Mouse (Mus musculus): ENCODE data around the gene Fnbp1l.

Gene Fnbp1l

GRCm38 (mm10) chr3:122494764-122495163 lies 124.8 kb downstream of the Fnbp1l start:
- no peak for DNase-seq (ENCODE audit: low spot score in 2 of 2)

- DNase-seq (ENCODE audit: low spot score in 2 of 2) = no peak
Observed at GRCm38 (mm10) chr3:122492872-122493615, 126.5 kb downstream of the Fnbp1l start.

GRCm38 (mm10) chr3:122492006-122492405 lies 127.5 kb downstream of the Fnbp1l start:
- no peak for DNase-seq (ENCODE audit: low spot score in 2 of 2)

GRCm38 (mm10) chr3:122490574-122490973 lies 128.9 kb downstream of the Fnbp1l start:
- DNase-seq (ENCODE audit: low spot score in 2 of 2) = no peak

Measured in spleen, postnatal 10 days (tissue).